Mouse (Mus musculus) MN1 (cell line): ENCODE results near the gene Olfr1362.

ENCODE experiments used
- DNase-seq: peaks from one replicate; pipeline ENCODE4 v3.0.0-alpha.2; 2016; ENCODE audit warnings: low spot score

The Olfr1362 gene

DNA sequence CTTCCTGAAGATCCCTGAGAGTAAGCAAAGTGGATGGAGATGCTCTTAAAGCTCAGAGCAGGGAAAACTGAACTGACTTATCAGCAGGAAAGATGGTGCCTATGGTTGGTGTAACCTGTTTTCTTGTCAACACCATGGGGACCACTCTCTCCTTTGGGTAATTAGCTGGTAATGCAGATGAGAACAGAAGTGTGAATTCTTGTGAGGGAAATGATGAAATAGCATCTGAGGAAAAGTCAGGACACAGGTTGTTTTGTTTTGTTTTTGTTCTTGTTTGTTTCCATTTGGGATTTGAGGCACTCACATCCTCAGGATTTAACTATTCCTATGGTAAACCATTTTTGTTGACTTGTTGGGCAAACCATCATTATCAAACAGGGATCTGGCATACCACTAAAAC is at the start of gene Olfr1362:
Gene Olfr1362 (minus strand): TSS at position 101 of the 400 bp plus-strand sequence.
- no peak for DNase-seq

DNA sequence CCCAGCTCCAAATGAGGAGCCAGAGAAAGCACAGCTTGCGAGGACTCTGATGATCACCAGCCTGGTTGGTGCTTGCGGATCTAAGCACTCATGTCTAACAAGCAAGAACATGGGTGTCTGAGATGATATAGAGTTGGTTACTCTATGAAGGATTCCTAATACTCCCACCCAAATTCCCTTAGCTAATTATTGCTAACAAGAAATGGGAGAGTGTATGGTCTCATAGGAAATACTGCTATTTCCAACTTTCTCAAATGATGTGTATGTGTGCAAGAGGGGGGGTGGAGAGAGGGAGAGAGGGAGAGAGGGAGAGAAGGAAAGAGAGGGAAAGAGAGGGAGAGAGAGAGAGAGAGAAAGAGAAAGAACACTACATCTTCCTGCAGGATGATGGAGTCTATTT is 49.5 kb upstream of the Olfr1362 start, which contains the start of gene Olfr1361:
Gene Olfr1361 (minus strand): TSS at position 101 of the 400 bp plus-strand sequence.
- DNase-seq: no peak

DNA sequence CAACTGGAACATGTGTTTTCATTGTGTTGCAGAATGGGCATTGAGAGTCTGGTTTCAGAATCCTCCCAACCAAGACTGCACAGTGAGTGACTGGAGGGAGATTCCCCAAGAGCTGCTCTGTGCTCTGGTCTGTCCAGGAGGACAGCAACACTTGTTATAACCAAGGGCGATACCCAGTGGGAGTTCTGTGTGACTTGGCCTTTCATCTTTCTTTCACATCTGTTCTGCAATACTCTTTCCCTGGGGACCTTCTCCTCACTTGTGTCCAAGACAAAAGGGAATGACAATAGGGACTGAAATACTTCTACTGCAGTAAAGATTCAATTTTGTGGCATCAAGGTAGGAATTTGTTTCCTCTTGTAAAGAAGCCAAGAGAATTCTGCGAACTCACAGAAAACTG is 28.6 kb upstream of the Olfr1362 start, which contains the start of gene Olfr11:
Gene Olfr11 (minus strand): TSS at position 101 of the 400 bp plus-strand sequence.
- no peak for DNase-seq

GRCm38 (mm10) chr13:21591618-21592017 is 22.2 kb downstream of the Olfr1362 start:
- no peak for DNase-seq

DNA sequence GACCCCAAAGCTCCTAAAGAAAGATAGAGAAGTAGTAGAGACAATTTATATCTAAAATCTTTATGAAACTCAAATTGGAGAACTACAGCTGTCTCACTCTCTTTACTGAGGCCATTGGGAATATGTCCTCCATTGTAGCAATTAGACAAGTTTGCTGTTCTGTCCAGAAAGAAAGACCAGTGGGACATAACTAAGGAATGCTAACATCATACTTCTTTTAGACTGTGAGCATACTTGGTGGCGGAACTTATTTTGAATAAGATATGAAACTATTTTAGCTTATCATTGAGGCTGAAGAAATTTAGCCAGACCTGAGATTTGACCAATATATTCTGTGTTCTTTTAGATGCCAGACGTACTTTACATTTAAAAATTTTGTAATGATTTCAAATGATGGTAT is 32.2 kb downstream of the Olfr1362 start, which contains the start of gene Olfr1364:
Gene Olfr1364 (minus strand): TSS at position 101 of the 400 bp plus-strand sequence.
- no peak for DNase-seq
